Mouse (Mus musculus): ENCODE data around the gene Mill1.
"Not testable (repeated sequence)": the region's sequence is repeated elsewhere in the genome, so short reads cannot be mapped to it uniquely, and the experiment has no call there.

Gene Mill1

GRCm38 (mm10) chr7:18245047-18245446 is at the start of gene Mill1:
Mill1 (plus strand) TSS chr7:18245347.
- DNase-seq (ENCODE audit: low spot score), result no peak

DNA sequence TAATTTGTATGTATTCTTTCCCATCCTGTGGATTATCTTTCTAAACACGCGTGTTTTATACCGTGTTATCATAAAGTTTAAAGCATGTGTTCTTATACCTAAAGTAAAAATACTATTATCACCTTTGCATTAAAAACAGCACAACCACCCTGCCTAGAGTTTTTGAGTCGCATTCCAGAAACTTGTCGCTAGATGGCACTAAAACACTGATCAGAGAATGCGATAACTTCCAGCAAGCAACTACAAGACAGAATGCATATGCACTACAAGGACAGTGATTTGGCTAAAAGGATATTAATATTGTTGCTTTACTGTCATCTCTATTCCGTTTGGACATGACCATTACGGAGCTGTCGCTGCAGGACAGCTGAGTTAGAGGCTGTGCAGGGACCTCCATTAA is 34.2 kb upstream of the Mill1 start:
- no peak for DNase-seq (ENCODE audit: low spot score)

- no peak for DNase-seq (ENCODE audit: low spot score)
Observed at GRCm38 (mm10) chr7:18214699-18215098, 30.4 kb upstream of the Mill1 start.

DNA sequence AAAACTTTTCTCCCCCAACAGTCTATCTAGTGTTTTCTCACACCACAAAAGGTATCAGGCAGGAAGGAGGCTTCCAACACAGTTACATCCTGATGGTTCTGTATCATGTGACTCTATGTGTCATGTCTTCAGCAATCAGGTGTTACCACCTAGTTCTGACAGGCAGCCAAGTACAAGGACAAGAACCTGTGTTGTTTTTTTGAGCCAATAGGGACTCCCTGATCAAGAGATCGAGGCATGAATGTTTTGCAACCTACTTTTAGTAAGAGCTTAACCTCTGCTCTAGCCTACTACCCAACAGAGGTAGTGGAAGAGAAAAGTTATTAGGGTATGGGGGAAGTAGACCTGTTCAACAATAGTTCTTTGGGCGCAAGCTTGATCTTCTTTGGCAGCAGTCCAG is 6.6 kb upstream of the Mill1 start:
- DNase-seq (ENCODE audit: low spot score), result no peak

- DNase-seq (ENCODE audit: low spot score), result no peak
Observed at GRCm38 (mm10) chr7:18241217-18241616, 3.9 kb upstream of the Mill1 start.

GRCm38 (mm10) chr7:18243959-18244573 is 1.1 kb upstream of the Mill1 start:
- not testable (repeated sequence) for DNase-seq (ENCODE audit: low spot score)

DNA sequence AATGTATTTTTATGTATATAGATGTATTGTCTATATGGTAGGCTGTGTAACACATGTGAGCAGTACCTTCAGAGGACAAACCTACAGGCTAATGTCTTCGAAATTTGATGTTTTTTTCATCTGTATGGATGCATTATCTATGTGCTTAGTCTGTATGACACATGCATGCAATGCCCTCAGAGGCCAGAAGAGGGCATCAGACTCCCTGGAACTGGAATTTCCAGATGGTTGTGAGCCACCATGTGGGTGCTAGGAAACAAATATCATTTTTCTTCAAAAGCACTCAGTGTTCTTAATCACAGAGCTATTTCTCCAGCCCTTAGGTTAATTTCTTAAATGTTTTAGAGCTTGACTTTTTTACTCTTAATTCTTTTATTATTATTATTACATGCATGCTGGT is 15.1 kb downstream of the Mill1 start:
- no peak for DNase-seq (ENCODE audit: low spot score)

GRCm38 (mm10) chr7:18265089-18265488 is 19.9 kb downstream of the Mill1 start:
- no peak for DNase-seq (ENCODE audit: low spot score)

All from testis, postnatal 10 days (tissue).